Mouse (Mus musculus) forebrain, embryonic 15.5 days (tissue): Measurements from ENCODE around the gene Dda1. TPM values are rescaled to one million over a fixed set of nuclear protein-coding genes. Genes with fewer than 3 reads are reported as not detected.
A peak's percentile ranks its signal among the peaks of the same experiment; 100 is the strongest.

Experiments
- ATAC-seq: fragments of 200-750 bp; cut with Nextera tagmentation; replicated peaks from 2 replicates; pipeline ENCODE4 v1.8.0; 2017; ENCODE audit warnings: mild to moderate bottlenecking, moderate TSS enrichment, moderate library complexity
- H3K27ac ChIP-seq: fragments of 300-500 bp; sonication (generic); replicated peaks from 2 replicates; pipeline ENCODE4 v1.5.1; 2015; ENCODE audit warnings: mild to moderate bottlenecking, inconsistent platforms
- H3K27me3 ChIP-seq: fragments of 300-500 bp; sonication (generic); 2 replicates; pipeline ENCODE4 v1.6.1; 2015; ENCODE audit warnings: inconsistent platforms
- H3K36me3 ChIP-seq: fragments of 300-500 bp; sonication (generic); 2 replicates; pipeline ENCODE4 v1.6.1; 2015; ENCODE audit warnings: mild to moderate bottlenecking, inconsistent platforms
- H3K4me1 ChIP-seq: fragments of 300-500 bp; sonication (generic); 2 replicates; pipeline ENCODE4 v1.6.1; 2015; ENCODE audit warnings: inconsistent platforms
- H3K4me2 ChIP-seq: fragments of 300-500 bp; sonication (generic); replicated peaks from 2 replicates; pipeline ENCODE4 v1.6.1; 2015; ENCODE audit warnings: mild to moderate bottlenecking, inconsistent platforms
- H3K4me3 ChIP-seq: fragments of 300-500 bp; sonication (generic); 2 replicates; pipeline ENCODE4 v1.5.1; 2015; ENCODE audit warnings: mild to moderate bottlenecking, inconsistent platforms
- H3K9ac ChIP-seq: fragments of 300-500 bp; sonication (generic); replicated peaks from 2 replicates; pipeline ENCODE4 v1.6.1; 2015; ENCODE audit warnings: mild to moderate bottlenecking, inconsistent platforms
- H3K9me3 ChIP-seq: fragments of 300-500 bp; sonication (generic); 2 replicates; pipeline ENCODE4 v1.6.1; 2016; ENCODE audit warnings: inconsistent platforms
- WGBS: fragments of 180-500 bp; shearing (Covaris S2); methylation state at CpG from one replicate; pipeline ENCODE4 v1.1.7; 2015; ENCODE audit warnings: mixed read lengths; 5-methylcytosine and 5-hydroxymethylcytosine counted together
- polyA plus RNA-seq: library from polyadenylated mRNA; unstranded; fragments of >200 nt; fragmentation: Nextera tagmentation; extraction: Ambion mirVana; gene quantifications from 2 replicates; pipeline ENCODE4 v1.2.1, GENCODE M21; 2015

The Dda1 gene
- polyA plus RNA-seq, 1 experiment from 2014 or later = 222 TPM

DNA sequence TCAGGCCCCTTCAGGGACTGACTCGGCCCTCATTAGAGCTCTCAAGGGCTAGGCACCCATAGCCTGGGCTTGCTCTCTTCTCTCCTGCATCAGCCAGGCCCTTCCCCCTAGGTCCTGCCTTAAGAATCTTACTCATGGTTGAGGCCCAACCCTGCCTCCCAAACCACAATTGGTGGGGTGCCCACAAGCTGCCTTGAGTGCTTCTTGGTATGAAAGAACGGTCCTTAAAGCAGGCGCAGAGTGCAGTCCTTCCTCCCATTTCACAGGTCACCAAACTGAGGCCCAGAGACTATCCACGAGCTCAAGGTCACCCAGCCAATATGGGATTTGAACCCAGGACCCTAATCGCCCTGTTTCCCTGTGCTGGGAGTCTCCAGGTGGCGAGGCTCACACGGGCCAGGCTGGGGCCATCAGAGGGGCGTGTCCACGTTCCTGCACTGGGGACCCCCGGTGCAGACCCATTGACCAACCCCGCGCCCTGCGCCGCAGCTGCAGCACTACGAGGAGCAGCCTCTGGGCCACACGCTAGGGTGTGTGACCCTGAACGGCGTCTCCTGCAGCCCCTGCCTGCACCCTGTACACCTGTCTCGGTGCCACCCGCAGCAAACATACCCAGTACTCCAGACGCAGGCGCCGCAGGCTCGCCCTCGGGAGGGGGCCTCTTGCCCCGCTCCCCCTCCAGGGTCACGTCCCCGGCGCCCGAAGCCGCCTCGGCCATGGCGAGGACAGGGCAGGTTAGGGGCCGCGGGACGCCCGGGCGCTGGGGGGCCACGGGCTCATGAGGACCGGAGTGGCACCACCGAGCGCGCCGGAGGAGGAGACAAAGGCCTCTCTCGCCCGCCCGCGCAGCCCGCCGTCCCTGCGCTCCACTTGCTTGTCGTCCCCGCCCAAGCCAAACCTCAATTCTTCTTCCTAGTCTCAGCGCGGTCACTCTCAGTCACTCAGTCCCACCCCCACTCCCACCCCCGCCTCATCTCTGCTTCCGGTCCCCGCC lies 16.4 kb downstream of the Dda1 start, which contains the start of gene Ano8:
Ano8 (minus strand) TSS at position 822 of the 994 bp plus-strand sequence.
- peaks cover 33% of the 10 kb centered on the region for H3K36me3 ChIP-seq
- peak within 1 kb of the TSS; percentile 97 for H3K4me3 ChIP-seq
- WGBS = 5% methylated on average over 57 of the region's 58 CpGs
- no peaks in the 10 kb centered on the region for H3K9me3 ChIP-seq
- ATAC-seq = peak; percentile 81
- peaks cover 75% of the 10 kb centered on the region for H3K4me1 ChIP-seq
- H3K27me3 ChIP-seq = no peaks in the 10 kb centered on the region
- peak within 1 kb of the TSS; percentile 91 for H3K27ac ChIP-seq
- H3K9ac ChIP-seq = peak within 1 kb of the TSS; percentile 99
- H3K4me2 ChIP-seq = peak within 1 kb of the TSS; percentile 75

DNA sequence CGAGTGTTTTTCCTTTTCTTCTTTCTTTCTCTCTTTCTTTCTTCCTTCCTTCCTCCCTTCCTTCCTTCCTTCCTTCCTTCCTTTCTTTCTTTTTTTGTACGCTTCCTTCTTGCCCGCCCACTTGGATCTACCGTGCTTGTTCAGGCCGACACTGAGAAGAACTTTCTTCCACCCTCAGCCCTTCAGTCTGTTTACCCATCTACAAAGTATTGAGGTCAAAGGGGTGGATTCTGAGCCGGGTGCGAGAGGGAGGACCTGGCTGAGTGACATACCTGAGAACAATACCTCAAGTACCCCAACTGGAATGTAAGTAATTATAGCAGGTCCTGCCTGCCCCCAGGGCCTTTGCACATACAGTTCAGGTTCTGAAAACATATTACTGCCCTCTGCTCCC lies 17.1 kb downstream of the Dda1 start:
- ATAC-seq = no peak
- Histone ChIP-seq H3K4me2 (peak overlapping the region; percentile 75), H3K4me3 (peak overlapping the region; percentile 97), H3K36me3 (peaks cover 33% of the 10 kb centered on the region), H3K9me3 (no peaks in the 10 kb centered on the region), H3K9ac (peak overlapping the region; percentile 99), H3K27ac (peak overlapping the region; percentile 91), H3K27me3 (no peaks in the 10 kb centered on the region), H3K4me1 (peaks cover 75% of the 10 kb centered on the region)
- WGBS = 9% methylated on average over 7 of the region's 7 CpGs

DNA sequence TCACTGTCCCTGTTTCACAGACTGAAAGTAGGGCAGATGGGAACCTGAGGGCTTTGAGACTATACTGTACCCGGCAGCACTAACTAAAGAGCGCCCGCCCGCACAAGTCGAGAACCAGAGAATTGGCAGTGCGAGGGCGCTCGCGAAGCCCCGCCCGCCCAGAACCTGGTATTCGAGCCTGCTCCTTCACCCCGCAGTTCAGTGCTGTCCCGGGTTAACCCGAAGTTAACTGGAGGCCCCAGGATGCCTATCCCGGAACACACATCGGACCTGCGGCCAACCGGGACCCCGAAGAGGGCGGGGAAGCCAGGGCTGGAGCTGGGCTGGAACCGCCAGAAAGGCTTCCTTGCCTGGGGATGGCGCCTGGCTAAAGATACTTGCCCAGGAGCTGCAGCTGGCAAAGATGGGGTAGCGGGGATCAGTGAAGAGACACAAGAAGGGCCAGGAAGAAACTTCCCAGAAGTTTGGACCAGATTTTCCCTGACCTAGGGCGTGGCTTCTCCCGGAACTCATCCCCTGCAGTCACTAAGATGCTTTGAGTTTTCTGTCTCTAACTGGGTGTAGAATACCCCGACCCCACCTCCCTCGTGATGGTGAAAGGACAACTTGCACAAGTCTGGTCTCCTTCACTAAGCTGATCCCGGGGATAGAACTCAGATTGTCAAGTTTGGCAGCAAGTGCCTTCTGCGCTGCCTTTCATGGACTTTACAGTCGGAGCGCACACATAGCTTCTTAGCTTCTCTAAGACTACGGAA lies 18.9 kb downstream of the Dda1 start, which contains the start of gene Gtpbp3:
Gtpbp3 (plus strand) TSS at position 413 of the 755 bp plus-strand sequence.
- peaks cover 32% of the 10 kb centered on the region for H3K36me3 ChIP-seq
- WGBS = under 1% methylated on average over 33 of the region's 33 CpGs
- H3K4me3 ChIP-seq = peak within 1 kb of the TSS; percentile 68
- peak within 1 kb of the TSS; percentile 97 for H3K4me2 ChIP-seq
- no peaks in the 10 kb centered on the region for H3K9me3 ChIP-seq
- H3K27ac ChIP-seq = peak within 1 kb of the TSS; percentile 67
- H3K9ac ChIP-seq = peak within 1 kb of the TSS; percentile 57
- peaks cover 64% of the 10 kb centered on the region for H3K4me1 ChIP-seq
- no peaks in the 10 kb centered on the region for H3K27me3 ChIP-seq
- ATAC-seq = peak; percentile 23

DNA sequence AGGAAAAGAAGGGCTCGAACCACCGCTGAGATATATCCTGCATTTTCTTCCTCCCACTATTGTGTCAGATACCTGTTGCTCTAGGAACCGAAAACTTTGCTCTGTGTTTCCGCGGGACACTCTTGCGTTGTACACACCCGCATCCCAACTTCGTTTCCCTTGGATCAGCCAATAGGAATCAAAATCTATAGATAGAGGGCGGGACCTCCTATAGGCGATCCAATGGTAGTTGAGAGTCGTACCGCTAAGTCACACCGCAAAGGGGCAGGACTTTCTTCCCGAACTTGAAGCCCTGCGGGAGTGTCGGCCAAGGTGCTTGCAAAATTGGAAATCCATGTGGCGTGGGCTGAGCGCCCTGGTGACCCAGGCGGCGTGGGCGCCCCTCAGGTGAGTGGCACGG lies 19.5 kb downstream of the Dda1 start:
- H3K27ac ChIP-seq = no peak overlapping the region

DNA sequence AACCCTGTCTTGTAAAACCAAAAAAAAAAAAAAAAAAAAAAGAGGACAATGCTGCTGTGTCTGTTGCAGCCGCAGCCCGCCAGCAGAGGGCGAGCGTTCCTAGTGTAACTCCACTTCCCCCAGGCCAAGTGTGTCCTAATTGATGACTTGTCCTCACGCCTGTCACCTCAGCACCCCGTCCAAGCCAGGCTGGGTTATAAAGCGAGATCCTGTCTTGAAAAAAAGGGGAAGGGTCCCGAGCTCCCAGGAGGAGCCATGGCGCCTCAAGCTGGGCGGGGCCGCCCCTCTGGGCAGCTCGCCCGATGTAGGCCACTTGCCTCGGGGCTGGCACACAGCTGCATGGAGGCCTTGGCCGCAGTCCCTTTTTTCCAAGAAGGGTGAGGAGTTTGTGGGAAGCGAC lies 26.0 kb downstream of the Dda1 start:
- Histone ChIP-seq H3K4me3 (peak overlapping the region; percentile 13; the same call in 1 of the 2 replicates), H3K4me1 (peaks cover 11% of the 10 kb centered on the region; the same call in 1 of the 2 replicates), H3K36me3 (peaks cover 20% of the 10 kb centered on the region), H3K27ac (no peak overlapping the region), H3K27me3 (no peaks in the 10 kb centered on the region), H3K9me3 (no peaks in the 10 kb centered on the region), H3K9ac (no peak overlapping the region; the same call in 1 of the 2 replicates), H3K4me2 (peak overlapping the region; percentile 34)
- peak; percentile 64 for ATAC-seq
- WGBS = 15% methylated on average over 16 of the region's 16 CpGs

More for the DNA sequence above, 19.5 kb downstream of the Dda1 start:
- ATAC-seq = peak; percentile 84
- WGBS = 0% methylated on average over 22 of the region's 22 CpGs
- Histone ChIP-seq H3K4me2 (peak overlapping the region; percentile 97), H3K36me3 (peaks cover 26% of the 10 kb centered on the region), H3K9me3 (no peaks in the 10 kb centered on the region), H3K4me1 (peaks cover 58% of the 10 kb centered on the region), H3K4me3 (peak overlapping the region; percentile 68), H3K9ac (peak overlapping the region; percentile 57), H3K27me3 (no peaks in the 10 kb centered on the region)

DNA sequence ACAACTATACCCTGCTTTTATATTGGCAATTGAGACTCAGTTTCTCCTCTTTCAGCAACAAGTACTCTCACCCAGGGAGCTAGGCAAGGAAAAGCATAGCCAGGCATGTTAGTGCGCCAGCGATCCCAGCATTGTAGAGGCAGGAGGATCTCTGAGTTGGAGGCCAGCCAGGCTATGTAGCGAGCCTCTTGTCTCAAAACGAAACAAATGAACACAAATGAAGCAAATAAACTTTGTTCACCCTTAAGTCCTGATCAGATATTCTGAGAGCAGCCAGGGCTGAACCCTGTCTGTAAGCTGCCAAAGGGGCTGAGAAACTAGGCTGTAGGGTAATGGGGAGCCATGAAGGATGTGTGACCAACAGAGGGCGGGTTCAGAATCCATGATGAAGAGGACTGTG lies 26.8 kb downstream of the Dda1 start:
- Histone ChIP-seq H3K27me3 (no peaks in the 10 kb centered on the region), H3K4me3 (no peak overlapping the region), H3K4me2 (no peak overlapping the region), H3K4me1 (peaks cover 8% of the 10 kb centered on the region; the same call in 1 of the 2 replicates), H3K9ac (no peak overlapping the region), H3K36me3 (peaks cover 18% of the 10 kb centered on the region), H3K27ac (no peak overlapping the region), H3K9me3 (no peaks in the 10 kb centered on the region)
- ATAC-seq = no peak
- 79% methylated on average over 5 of the region's 5 CpGs for WGBS

DNA sequence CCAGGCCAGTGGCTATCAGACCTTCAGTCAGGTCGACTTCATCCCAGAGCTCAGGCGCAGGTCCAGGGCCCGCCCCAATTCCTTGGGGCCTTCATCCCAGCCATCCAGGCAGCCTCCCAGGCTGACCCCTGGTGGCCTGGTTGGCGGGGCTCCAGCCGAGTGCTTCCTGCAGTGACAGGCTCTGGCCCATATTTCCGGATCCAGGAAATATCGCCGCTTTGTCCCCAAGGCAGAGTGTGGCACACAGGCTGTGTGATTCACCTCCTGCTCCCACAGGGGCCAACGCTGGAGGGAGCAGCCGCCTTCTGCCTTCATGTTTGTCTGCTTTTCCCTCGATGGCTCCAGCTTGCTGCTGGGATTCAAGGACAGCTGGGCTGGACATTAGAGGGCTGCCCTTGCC lies 27.5 kb downstream of the Dda1 start:
- H3K9me3 ChIP-seq = no peaks in the 10 kb centered on the region
- ATAC-seq = no peak
- peaks cover 8% of the 10 kb centered on the region; the same call in 1 of the 2 replicates for H3K4me1 ChIP-seq
- WGBS = 63% methylated on average over 11 of the region's 11 CpGs
- no peak overlapping the region for H3K4me2 ChIP-seq
- no peaks in the 10 kb centered on the region for H3K27me3 ChIP-seq
- no peak overlapping the region for H3K9ac ChIP-seq
- H3K27ac ChIP-seq = no peak overlapping the region
- H3K4me3 ChIP-seq = no peak overlapping the region
- H3K36me3 ChIP-seq = peaks cover 15% of the 10 kb centered on the region

DNA sequence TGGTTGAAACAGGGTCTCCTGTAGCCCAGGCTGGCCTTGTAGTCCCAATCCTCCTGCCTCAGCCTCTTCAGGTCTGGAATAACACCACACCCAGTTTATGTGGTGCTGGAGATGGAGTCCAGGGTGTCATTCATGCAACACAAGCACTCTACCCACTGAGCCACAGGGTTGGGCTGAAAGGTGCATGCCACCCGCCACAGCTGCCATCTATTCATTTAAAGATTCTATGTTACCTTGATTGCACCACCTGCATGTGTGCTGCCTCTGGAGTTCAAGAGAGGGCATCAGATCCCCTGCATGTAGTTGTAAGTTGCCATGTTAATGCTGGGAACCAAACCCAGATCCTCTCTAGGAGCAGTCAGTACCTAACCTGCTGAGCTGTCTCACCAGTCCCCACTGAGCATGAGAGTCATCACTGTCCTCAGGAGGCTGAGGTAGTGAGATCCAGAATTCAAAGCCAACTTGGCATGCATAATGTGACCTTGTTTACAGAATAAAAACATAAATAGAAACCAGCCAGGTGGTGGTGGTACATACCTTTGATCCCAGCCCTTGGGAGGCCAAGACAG lies 28.2 kb downstream of the Dda1 start:
- no peak overlapping the region for H3K27ac ChIP-seq

DNA sequence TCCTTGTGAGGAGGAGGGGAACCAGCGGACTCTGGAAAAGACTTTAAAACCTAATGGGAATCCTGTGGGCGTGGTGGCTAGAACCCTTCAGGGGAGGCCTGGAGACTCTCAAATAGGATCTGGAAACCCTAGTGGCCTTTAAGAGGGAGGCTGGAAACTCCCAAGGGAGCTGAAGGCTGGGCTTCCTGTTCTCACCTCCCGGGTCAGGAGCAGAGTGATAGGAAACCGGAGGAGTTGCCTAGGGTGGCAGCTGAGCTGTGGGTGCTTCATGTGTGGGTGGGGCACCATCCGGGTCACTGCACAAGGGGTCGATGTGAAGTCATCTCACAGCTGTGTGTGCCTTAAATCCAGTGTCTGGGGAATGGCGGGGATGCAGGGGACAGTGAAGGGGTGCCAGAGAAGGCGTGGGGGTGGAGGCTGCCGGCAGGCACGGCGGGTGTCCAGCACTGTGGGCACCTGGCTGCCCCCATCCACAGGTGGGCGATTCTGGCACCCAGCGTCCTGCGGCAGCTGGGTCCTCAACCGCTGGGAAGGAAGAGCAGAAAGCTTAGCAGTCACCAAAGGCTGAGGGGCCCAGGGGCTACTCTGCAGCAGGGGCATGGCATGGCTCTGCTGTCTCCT lies 29.0 kb downstream of the Dda1 start:
- no peak overlapping the region for H3K9ac ChIP-seq
- no peaks in the 10 kb centered on the region for H3K27me3 ChIP-seq
- H3K4me1 ChIP-seq = peaks cover 8% of the 10 kb centered on the region; the same call in 1 of the 2 replicates
- no peak overlapping the region for H3K27ac ChIP-seq
- no peak overlapping the region for H3K4me3 ChIP-seq
- no peaks in the 10 kb centered on the region for H3K9me3 ChIP-seq
- H3K36me3 ChIP-seq = 0 out of 2 replicates have a peak, but pooled peaks cover 3% of the 10 kb centered on the region
- WGBS = 30% methylated on average over 15 of the region's 15 CpGs
- no peak overlapping the region for H3K4me2 ChIP-seq
- no peak for ATAC-seq

More for the DNA sequence above, 28.2 kb downstream of the Dda1 start:
- 84% methylated on average over 1 of the region's 1 CpGs for WGBS
- Histone ChIP-seq H3K27me3 (no peaks in the 10 kb centered on the region), H3K36me3 (peaks cover 10% of the 10 kb centered on the region), H3K4me2 (no peak overlapping the region), H3K9ac (no peak overlapping the region), H3K9me3 (no peaks in the 10 kb centered on the region), H3K4me3 (no peak overlapping the region), H3K4me1 (peaks cover 8% of the 10 kb centered on the region; the same call in 1 of the 2 replicates)
- ATAC-seq = no peak

DNA sequence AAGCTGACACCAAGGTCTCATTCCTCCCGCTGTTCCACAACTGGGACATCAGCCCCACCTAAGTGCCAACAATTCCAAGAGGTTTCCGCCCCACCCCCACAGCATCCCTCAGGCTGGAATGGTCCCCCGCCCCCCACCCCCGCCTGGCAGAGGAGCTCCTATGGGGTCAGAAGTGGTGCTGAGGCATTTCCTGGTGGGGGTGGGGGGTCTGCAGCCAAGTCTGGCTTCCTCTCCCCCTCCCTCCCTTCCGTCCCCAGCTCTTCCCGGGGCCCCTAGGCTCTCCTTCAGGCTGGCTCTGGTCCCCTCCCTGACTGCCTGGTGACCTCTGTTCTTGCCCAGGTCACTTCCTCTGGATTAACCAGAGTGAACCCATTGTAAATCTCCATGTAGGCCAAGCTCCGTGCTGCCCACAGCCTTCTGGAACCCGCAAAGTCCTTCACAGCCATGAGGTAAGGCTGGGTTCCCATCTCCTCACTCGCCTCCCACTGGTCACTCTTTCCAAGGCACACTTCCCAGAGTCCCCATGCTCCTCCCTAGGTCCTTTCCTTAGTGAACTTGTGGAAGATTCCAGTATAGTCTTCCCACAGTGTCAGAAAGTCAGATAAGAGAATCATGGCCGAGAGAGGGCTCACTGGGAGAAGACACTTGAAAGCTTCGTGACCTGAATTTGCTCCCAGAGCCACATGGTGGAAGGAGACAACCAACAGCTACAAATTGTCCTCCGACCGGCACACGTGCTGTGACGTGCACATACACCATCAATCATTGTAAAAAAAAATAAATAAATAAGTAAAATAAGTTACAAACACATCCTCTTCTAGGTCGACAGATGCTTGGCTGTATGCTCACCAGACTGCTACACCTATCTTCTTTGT lies 30.1 kb downstream of the Dda1 start:
- H3K36me3 ChIP-seq = 0 out of 2 replicates have a peak, but pooled peaks cover 2% of the 10 kb centered on the region
- no peak overlapping the region for H3K27ac ChIP-seq
- H3K9ac ChIP-seq = no peak overlapping the region

More for the DNA sequence above, 30.1 kb downstream of the Dda1 start:
- Histone ChIP-seq H3K9me3 (no peaks in the 10 kb centered on the region), H3K27me3 (no peaks in the 10 kb centered on the region), H3K4me3 (no peak overlapping the region), H3K4me1 (peaks cover 8% of the 10 kb centered on the region; the same call in 1 of the 2 replicates), H3K4me2 (no peak overlapping the region)
- no peak for ATAC-seq
- 50% methylated on average over 16 of the region's 16 CpGs for WGBS
